Mouse (Mus musculus) c-Kit-positive CD71-positive TER-119-positive erythroid progenitor cells, embryonic 14.5 days (primary cell): ENCODE measurements at regions not wholly inside any gene's neighbourhood (a gene's known extent, or its start where the extent isn't known, plus 50 kb on each side); places are given as distances from the start of the nearest gene placed in this dataset.

Source experiments
- DNase-seq: peaks from one replicate; pipeline ENCODE4 v3.0.0-alpha.2; 2013; ENCODE audit warnings: low spot score

DNA sequence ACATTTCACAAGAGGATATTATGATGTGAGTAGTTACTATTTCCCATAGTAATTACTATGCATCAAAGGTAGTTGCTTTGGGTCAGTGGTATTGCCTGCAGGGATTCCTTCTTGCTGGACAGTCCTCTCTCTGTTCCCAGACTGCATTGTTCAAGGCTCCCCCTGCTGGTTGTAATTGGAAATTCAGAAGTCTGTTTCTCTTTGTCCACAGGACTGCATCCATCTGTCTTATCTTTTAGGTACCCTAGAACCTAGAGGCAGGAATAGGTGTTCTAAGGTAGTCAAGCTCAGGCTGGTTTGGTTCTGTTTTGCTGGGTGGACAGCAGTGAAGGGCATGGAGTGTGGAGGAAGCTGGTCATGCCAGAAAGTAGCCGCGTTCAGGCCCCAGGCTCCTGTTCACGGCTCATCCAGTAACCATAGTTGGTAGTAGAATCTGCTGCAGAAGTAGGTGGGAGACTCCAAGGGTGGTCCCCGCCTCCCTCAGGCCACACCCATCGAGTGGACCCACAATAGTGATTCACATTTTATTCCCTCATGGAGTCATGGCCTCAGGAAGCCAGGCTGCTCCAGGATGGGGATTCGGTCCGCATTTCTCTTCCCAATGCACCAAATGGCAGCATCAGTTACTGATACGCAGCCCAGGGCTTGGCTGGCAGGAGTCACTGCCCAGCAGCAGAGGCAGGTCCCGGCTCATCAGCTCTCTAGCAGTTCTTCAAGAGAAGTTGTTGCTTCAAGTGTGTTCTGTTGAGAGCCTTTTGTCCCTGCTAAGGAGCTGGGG, 51.7 kb upstream of the Caprin1 start:
- DNase-seq: peak; percentile 62

DNA sequence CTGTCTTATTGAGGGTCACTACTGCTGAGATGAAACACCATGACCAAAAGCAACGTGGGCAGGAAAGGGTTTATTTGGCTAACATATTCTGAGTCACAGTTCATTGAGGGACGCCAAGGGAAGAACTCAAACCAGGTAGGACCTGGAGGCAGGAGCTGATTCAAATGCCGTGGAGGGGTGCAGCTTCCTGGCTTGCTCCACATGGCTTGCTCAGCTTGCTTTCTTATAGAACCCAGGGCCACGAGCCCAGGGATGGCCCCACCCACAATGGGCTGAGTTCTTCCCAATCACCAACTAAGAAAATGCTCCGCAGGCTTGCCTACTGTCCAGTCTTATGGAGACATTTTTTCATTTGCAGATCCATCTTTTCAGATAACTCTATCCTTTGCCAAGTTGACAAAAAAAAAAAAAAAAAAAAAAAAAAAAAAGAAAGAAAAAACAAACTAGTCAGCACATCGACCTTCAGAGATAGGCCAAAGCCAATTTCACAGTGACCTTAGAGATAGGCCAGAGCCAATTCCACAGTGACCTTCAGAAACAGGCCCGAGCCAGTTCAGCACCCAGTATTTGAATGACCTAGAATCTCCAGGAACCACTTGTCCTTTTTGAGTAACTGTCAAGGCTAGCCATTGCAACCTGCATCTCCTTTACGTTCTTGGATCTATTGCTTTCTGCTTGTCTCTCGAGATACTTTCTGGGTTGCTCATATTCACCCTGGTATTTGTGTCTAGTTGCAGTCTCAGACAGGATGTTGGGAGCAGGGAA, 52.5 kb upstream of the Caprin1 start:
- DNase-seq: no peak

DNA sequence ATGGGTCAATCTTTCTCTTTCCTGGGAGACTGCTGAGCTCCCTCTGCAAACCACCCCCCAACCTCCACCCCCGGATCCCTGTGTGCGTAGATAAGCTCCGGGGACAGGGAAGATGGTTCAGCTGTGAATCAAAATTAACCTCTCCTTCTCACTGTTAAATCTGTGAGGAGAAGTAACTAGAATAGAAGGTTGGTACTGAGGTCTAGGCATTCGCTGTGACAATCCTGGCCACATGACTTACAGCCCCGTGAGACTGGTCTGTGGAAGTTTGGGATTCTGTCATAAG, 53.0 kb upstream of the Caprin1 start:
- DNase-seq: no peak

DNA sequence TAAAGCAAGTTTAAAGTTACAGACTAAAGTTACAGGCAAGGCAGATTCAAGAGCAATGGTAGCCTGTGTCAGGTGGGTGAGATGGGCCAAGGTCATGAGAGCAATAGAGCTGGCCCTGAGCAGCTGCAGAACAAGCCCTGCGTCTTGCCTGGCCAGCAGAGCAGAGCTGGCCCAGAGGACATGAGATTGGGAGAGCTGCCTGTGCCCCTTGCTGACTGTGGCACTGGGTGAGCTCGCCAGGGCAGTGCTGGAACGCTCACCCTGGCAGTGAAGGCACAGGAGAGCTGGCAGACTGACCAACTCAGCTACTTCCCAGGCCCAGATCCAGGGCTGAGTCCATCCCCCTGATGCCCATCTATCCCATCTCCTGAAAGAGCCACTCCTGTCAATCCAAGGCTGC, 53.7 kb upstream of the Caprin1 start:
- no peak for DNase-seq

DNA sequence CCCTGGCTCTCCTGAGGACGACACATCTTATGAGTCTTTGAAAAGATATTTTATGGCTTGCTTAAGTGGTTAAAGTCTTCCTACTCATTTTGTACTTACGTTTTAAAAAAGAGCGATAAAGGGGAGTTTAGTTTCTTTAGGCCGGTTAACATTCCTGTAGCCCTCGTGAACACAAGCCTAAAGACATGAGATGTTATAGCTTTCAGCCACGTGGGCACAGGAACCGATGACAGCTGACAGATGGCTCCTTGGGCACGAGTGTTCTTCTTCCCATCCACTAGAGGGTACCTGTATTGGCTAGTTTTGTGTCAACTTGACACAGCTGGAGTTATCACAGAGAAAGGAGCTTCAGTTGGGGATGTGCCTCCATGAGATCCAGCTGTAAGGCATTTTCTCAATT, 63.8 kb upstream of the Caprin1 start:
- no peak for DNase-seq

DNA sequence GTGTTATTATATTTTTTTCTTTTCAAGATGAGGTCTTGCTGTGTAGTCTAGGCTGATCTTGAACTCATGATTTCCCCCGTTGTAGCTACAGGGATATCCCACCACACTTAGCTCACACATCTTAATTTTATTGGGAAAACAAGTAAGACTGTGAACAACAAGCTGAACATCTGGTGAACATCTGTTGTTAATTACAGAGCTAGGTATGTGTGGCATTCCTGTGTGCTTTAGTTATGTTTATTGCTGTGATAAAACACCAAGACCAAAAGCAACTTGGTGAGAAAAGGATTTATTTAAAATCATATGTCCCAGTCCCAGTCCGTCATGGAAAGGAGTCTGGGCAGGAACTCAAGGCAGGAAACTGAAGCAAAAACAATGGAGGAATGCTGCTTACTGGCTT, 66.8 kb upstream of the Caprin1 start:
- no peak for DNase-seq

DNA sequence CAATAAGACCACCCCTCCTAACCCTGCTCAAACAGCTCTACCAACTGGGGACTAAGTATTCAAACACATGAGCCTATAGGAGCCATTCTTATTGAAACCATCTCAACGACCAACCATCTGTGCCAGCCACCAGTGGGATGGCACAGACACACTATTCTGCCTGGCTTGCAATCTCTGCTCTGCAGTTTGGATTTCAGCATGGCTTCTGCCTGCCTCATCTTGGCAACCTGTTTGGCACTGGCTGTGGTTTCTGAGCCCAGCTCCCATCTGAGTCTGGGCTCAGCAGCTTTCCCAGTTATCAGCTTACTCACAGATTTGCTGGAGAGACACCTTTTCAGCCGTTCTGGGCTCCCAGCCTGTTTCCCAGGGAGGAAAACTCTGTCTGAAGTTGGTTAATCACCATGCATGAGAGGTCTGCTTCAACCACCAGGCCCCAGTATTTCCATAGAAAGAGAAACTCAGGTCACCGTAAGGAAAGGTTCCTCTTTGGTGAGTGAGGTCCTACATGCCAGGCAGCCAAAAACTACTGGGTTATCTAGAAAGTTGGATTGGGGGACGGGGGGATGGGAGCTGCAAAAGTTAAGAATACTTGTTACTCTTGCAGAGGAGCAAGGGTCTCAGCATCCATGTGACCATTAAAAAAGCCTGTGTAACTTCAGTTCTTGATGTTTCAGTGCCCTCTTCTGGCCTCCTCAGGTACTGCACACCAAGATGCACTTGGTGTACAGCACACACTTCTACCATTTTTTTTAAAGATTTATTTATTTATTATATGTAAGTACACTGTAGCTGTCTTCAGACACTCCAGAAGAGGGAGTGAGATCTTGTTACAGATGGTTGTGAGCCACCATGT, 68.1 kb upstream of the Caprin1 start:
- DNase-seq: peak; percentile 67

DNA sequence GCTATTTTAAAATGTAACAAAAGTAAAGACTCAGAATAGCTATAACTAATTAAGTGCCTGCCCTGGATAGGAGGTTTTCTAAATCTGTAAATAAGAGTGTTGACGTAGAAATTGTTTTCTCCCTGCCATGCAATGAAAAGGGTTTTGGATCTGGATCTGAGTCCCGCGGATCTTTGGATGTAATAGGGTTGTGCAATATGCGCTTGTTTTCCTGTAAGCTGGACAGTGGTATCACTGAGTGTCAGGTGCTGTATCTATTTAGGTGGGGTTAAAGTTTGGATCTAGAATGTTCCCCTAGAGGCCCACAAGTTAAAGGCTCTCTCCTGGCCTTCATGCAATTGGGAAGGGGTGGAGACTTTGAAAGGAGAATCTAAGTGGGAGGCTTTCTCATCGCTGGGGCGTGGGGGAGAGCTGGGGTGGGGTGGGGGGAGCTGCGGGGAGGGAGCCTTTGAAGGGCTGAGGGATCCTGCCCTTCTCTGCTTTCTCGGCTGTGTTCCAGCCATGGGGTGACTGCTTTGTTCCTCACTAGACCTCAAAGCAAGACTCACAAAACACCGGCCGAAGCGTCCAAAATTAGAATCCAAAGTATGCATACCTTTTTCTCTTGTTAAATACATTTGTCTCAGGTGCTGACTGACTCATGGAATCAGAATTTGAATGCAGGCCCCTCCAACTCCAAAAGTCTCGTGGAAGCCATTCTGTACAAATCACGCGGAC, 70.0 kb upstream of the Caprin1 start:
- DNase-seq: no peak

DNA sequence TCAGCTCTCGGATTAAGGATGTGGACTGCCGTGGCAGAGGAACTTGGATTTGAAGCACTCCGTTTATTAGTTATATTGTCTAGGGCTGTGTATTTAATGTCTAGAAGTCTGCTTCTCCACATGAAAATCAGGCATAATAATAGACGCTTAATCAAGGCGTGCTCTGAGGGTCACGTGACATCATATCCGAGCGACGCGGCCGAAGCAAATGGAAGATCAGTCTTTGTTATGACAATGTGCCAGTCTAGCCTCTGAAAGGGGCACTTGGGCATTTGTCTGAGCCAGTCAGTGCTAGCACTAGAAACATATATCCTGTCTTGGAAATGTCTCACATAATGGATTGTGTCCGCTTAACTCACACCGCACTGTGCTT, 70.5 kb upstream of the Caprin1 start:
- DNase-seq: no peak

DNA sequence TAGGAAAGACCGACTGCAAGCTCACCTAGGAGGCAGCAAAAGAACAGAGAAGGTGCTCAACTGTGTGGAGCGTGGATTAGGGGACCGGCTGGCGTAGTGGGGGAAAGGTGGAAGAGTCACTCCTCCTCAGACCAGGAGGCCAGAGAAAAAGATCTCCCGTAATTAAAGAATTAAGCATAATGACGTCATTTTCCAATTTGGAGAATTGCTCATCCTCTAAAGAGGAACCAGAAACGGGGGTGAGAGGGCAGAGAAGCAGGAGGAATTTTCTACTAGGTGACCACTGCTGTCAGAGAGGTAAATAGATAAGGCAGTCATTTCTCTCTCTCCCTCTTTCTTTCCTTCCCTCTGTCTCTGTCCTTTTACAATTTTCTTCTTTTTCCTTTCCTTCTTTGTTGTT, 71.2 kb upstream of the Caprin1 start:
- no peak for DNase-seq

DNA sequence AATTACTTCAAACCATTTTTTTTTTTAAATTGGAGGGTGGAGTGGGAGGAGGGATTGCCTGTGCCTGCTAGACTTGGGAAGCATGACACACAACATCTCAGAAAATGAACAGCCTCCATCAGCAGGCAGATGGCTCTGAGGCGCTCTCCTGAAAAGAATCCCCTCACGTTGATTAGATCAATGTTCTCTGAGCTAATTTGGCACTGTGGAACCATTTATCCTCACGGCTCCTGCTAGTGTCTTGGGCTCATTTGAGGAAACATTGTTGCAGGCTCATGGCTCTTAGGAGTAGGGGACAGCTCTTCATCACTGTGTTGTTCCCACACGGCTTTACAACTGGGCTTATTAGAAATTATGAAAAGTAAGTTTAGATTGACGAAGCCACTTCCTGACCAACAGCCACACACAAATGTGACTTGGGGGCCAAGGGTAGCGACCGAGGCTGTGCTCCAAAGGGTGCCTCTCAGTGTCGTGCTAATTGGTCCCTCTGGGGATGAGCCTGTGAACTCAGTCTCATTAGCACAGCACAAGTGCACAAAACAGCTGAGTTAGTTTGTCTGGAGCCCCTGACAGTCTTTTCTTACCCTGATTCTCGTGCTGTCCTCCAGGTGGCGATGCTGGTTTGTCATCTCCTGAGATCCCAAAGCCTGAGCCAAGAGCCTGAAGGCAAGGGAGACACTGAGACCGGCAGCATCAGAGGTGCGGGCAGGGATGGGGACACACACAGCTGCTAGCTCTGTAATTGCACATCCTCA, 74.2 kb upstream of the Caprin1 start:
- peak; percentile 80 for DNase-seq

DNA sequence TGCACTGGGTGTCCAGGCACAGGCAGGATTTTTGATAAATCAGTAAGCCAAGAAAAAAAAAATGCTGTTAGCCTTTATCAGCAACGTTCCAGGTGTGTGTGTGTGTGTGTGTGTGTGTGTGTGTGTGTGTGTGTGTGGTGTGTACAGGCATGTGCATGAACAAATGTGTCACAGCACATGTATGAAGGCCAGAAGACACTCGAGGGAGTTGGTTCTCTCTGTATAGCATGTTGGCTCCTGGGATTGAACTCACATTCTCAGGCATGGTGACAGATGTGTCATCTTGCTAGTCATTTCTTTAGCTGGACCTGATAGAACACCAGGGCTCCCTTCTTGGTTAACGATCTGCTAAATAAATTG, 74.8 kb upstream of the Caprin1 start:
- DNase-seq: peak; percentile 34

DNA sequence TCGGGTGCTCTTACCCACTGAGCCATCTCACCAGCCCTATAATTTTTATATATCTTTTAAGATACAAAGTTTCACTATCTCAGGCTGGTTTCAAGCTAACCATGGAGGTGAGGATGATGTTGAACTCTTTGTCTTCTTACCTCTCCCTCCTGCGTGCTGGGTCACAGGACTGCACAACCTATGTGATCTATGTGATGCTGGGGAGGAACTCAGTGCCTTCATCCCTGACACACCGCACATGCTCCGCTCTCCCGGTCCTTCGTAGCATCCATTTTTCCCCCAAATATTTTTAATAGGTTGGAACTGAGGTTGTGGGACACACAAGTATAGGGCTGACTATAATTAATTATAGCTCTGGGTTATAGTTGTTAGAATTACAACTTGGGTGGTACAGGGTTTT, 75.9 kb upstream of the Caprin1 start:
- DNase-seq: no peak

DNA sequence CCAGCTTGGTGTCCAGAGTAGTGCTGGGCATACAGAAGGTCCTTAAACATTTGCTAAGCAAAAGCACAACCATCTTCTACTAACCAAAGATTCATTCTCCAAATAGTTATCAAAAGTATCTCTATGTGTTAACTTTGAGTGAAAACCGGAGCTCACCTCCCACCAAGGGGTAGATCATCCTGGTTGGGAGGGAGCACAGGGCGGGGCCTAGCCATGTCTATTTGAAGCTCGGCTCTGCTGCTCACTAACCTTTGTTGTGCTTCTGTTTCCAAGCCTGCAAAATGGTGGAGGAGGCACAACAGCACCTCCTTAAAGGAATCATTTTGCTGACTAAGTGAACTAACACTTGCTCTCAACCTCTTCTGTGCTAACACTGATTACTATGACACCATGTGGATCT, 77.0 kb upstream of the Caprin1 start:
- DNase-seq: no peak

DNA sequence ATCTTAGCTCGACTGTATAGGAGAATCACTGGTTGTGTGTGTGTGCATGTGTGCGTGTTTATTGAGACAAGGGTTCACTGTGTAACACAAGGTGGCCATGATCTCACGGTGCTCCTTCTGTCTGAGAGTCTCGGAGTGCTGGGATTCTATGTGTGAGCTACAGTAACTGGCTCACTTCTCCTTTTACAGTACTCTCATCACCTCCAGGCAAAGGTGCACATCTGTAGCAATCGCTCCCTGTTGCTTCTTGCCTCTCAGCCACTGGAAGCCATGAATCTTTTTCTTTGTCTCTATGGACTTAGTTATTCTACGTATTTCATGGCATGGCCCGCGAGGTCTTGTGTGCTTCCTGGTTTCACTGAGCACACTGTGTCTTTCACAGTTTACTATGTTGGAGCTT, 78.3 kb upstream of the Caprin1 start:
- no peak for DNase-seq

DNA sequence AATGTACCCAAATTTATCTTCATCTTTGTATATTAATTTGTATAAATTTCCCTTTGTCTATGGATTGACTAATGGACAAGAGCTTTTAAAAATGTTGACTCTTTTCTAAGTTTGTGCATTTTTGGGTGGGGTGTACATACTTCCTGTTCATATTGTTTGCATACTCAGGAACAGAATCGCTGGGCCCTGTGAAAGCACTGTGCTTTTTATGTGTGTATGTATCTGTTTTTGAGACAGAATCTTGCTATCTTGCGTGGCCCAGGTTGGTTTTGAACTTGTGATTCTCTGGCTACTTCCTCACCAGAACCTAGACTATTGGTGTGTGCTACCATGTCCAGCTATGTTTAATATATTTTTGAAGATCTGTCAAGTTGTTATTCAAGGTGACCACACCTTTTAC, 78.8 kb upstream of the Caprin1 start:
- no peak for DNase-seq

DNA sequence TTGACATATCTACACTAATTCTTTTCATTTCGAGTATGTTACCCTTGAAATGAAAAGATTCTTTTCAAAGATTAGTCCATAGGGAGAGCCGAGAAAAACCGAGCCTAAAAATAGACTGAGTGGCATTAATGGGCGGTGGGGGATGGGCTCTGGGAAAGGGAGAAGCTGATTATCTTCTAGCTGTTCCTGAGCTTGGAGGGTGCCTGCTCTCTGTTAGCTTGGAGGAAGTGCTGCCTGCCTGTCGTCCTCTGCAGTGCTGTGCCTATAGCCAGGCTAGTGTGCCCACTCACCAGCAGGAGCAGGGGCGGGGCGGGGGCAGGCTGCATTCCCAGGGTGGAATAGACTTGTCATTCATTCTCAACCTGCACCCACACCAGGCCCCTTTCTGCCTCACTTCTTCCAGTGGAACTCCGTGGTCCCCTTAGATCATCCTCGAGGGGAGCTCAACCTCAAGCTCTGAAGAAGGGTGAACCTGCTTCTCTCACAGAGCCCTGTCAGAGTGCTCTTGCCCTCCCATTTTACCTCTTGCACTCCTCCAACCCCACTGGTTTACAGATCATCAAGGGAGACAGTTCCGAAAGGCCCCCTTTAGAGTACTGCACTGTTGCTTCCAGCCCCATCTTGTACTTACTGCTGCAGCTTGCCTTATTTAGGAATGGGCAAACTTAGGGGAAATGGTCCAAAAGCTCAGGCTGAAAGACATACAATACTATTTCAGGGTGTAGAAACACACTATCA, 76.6 kb upstream of the Lmo2 start:
- DNase-seq: no peak

DNA sequence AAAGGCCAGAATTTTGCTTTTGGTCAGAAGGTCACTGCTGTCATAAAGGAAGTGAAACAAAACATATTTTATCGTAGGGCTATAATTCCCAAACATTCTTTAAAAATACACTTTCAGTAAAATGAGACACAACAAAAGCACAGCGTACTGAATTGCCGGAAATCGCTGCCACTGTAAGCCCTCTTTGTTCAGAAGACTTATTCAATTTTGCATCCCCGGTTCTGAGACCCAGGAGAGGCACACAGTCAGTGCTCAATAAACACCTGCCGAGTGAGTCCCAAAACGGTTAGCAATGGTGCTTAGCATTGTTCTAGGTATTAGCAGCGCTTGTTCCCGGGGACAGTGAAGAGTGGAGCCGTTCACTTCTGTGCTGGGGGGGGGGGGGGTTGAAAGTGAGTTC, 72.9 kb upstream of the Lmo2 start:
- DNase-seq: no peak

DNA sequence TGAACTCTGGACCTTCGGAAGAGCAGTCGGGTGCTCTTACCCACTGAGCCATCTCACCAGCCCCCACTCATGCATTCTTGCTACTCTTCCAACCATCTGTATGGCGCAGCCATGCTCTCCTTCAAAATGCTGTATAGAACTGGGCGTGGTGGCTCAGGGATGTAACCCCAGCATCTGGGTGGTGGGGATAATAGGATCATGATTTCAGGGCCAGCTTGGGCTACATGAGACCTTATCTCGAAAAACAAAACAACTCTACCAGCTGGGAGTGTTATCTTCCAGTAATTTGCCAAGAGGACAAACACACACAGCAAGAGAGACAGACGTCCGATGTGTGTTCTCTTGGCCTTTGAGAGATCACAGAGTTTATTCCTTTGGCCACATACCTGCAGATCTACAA, 69.8 kb upstream of the Lmo2 start:
- peak; percentile 66 for DNase-seq

DNA sequence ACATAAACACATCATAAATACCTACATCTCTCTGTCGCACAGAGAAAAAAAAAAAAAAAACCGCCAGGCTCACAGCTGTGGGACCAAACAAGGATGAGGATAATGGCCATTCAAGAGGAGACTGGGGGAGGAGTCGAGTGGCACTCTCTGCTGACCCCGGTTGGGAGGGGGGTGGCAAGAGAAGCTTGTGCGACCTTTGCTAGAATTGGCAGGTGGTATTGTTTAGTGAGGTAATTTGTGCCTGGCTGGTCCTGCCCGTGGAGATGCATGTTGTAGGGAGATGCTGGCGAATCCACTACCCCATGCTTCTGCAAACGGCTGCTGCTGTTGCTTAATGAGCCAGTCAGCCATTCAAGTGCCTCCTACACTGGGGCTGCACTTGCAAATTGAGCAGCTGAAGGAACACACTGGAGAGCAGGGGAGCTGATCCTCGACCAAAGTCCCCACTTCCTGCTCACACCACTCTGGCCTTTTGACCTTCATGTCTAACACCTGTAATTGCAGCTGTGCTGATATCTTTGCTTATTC, 66.5 kb upstream of the Lmo2 start:
- DNase-seq: no peak
